Mouse (Mus musculus) spleen, postnatal 4 days (tissue): ENCODE measurements at regions not wholly inside any gene's neighbourhood (a gene's known extent, or its start where the extent isn't known, plus 50 kb on each side); places are given as distances from the start of the nearest gene placed in this dataset.

ENCODE experiments used
- DNase-seq, 2 experiments: peaks; one replicate each; pipeline ENCODE4 v3.0.0; 2022; ENCODE audit warnings: low spot score in 2 of 2

GRCm38 (mm10) chr14:76822766-76823325, 213.7 kb upstream of the Ccdc122 start:
- DNase-seq = no peak

- DNase-seq = no peak
Measured at GRCm38 (mm10) chr14:76821892-76822291, 214.7 kb upstream of the Ccdc122 start.

DNA sequence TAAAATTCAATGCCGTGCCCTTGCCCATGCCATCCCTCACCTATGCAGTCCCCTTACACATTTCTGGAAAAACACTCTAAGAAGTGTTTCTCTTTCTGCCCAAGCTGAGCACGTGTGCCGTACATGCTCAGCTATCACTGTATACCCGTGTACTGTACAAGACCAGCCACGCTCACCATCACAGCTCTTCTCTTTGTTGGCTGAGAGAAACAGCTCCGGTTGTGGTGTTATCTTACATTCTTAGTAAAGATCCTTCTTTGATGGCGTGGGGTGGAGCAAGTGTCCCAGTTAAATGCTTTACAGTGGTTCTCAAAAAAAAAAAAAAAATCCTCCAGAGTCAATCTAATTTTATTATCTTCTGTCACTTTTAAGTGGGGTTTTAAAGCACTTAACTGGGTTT, 215.1 kb upstream of the Ccdc122 start:
- DNase-seq = no peak

DNA sequence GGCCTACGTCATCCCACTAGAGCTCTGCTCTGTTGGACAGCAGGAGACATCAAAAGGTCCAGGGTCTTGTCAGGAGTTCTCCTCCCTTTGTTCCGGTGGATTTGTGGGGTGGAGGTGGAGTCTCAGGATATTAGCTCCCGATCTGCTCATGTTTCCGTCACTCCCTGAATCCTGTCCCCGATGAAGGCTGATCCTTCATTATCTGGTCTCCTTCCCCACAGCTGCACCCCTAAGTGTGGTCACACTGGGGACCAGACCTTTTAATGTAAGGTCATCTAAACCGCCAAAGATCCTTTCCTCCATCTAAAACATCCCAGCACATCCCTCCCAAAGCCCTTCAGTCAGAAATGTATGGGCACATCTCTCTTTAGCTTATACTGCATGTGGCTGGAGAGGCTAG, 215.6 kb upstream of the Ccdc122 start:
- no peak for DNase-seq

- DNase-seq = peak in 1 of 2 experiments; percentile 20
Measured at GRCm38 (mm10) chr14:76819690-76820089, 216.9 kb upstream of the Ccdc122 start.

- no peak for DNase-seq
Measured at GRCm38 (mm10) chr14:76818256-76819010, 218.1 kb upstream of the Ccdc122 start.

- DNase-seq = no peak
Measured at GRCm38 (mm10) chr14:76817189-76817772, 219.3 kb upstream of the Ccdc122 start.

- no peak for DNase-seq
Measured at GRCm38 (mm10) chr14:76816666-76817065, 219.9 kb upstream of the Ccdc122 start.

GRCm38 (mm10) chr14:76812155-76812875, 224.3 kb upstream of the Ccdc122 start:
- no peak for DNase-seq

- DNase-seq = no peak
Measured at GRCm38 (mm10) chr14:76810697-76811589, 225.6 kb upstream of the Ccdc122 start.

DNA sequence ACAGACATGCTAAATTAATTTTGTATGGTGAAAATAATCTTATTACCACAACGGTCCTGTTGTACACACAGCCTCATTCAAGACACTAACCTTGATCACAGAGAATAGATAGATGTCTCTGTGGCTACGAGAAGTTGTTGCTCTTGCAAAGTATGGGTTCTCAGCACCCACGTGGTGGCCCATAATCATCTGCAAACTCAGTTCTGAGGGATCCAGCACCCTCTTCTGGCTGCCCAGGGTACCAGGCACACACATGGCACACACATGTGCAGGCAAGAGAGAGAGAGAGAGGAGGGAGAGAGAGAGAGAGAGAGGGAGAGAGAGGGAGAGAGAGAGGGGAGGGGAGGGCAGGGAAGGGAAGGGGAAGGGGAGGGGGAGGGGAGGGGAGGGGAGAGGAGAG, 226.5 kb upstream of the Ccdc122 start:
- DNase-seq = no peak

DNA sequence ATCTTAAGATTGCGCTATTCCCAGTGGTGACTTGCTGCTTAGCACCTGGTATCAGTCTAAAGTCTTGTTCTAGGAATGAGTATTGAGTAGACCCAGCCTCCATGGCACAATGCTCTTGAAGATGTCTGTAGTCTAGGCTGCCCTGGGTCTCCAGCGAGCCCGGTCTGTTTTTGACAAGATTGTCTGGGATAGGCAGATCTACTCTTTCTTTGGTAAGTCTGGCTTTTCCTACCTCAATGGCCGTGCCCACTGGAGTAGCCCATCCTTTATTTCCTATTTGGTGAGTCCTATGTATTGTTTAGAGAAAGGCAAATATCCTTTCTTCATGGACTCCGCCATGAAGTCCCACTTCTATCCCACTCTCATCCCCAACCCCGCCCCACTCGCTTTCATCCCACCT, 227.2 kb upstream of the Ccdc122 start:
- no peak for DNase-seq

GRCm38 (mm10) chr14:76805151-76805785, 231.3 kb upstream of the Ccdc122 start:
- no peak for DNase-seq

DNA sequence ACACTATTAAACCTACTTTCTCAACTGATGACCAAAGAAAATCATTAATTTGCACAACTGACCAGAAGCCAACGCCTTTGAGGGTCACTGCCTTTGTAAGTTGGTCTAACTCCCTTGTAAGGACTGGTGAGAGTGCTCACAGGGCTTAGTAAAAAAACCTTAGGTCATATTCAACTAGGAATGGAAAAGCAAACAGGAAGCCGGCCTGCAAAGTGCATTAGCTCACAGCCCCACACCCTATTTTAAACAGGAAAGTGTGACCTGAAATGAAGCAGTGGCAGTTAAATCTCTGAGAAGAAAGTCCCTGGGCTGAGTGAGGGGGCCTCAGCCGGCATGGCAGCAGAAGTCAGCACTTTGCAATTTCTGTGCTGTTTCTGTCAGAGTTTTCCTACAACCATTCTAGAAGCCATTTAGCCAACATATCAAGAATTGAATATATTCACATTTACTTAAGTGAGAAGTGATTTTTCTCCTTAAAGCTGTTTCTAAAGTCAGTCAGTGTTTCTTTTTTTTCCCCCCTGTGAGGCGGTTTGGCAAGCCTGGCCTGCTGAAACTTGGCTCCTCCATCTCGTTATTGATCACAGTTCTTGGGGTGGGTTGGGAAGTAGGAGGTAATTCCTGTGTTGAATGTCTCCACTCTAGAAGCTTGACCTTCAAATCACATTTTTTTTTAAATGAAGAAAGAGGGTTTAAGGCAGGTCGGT, 232.0 kb upstream of the Ccdc122 start:
- no peak for DNase-seq

DNA sequence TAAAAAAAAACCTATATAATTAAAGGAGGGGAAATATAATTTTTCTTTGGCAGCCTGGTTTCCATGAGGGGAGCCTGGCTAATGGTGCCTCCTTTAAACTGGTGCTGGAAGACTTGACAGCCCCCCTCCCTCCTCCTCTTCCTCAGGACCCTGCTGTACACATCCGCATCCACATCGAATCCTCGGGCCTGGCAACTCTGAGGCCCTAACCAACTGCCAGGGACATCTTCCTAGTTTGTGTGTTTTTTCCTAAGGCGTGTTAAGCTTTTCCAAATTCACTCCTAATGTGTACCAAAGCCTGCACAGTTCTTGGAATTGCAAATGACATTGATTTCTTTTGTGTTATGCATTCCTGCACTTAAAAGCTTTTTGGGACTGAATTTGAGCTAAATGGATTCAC, 236.4 kb upstream of the Ccdc122 start:
- DNase-seq = no peak

DNA sequence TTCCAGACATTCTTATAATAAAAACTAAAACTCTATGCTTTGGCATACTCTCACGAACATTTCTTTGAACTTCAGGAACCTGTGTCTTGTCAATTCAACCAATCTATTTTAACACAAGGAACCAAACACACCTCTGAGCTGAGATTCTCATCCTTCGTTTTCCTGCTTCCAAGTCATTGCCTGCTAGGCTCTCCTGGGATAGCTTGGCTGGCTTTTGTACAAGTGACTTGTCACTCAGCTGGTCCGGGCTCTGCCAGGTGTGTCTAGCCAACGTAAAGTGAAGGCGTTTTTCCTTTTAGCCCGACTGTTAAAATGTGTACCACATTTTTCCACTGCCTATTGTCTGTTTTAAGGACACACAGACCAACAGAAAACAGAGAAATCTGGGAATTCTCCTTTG, 236.8 kb upstream of the Ccdc122 start:
- no peak for DNase-seq

- no peak for DNase-seq
Measured at GRCm38 (mm10) chr14:76798925-76799428, 237.6 kb upstream of the Ccdc122 start.

DNA sequence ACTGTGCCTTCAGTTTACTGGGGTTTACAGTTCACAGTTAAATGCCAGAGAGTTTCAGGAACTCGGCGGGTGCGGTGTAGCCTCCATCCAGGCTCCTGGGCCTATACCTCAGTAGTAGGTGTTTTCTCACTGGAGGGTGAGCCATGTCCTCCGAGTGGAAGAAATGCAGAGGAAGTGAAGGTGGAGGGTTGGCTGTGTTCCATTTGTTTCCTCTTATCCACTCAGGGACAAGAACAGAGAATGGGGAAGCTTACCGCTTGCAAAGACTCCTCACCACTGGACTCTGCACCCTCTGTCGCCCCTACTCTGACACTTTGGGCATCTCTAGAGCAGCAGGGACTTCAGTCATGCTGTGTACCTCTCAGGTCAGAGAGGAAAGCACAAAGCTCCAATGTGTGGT, 238.1 kb upstream of the Ccdc122 start:
- DNase-seq = no peak

DNA sequence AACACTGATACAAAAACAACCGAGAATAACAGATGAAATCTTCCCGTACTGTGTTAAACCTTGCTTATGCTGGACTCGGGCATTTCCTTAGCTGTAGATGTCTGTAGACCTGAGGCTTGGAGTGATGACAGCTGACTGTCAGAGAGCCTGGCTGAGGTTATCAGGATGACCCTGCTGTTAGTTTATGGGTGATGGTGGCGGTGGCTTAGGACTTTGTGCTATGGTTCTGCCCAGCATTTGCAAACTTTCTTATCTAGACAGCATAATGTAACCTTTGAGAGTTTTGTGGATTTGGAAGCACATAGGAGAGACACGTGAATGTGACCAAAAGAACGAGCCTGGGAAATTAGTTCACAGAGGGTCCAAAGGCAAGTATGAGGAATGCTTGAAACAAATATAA, 239.1 kb upstream of the Ccdc122 start:
- no peak for DNase-seq
